Mouse (Mus musculus) ES-E14 (cell line): ENCODE data around the gene Adss.
"Not testable (repeated sequence)": the region's sequence is repeated elsewhere in the genome, so short reads cannot be mapped to it uniquely, and the experiment has no call there.

Source experiments
- CHD2 ChIP-seq: IDR thresholded peaks from 2 replicates; pipeline ENCODE4 v1.6.1; 2014; ENCODE audit warnings: mild to moderate bottlenecking, low read depth, low read length, inconsistent platforms
- ZC3H11A ChIP-seq: IDR thresholded peaks from 2 replicates; pipeline ENCODE4 v1.6.1; 2012; ENCODE audit warnings: low read depth, mild to moderate bottlenecking, inconsistent platforms, low read length, borderline replicate concordance

DNA sequence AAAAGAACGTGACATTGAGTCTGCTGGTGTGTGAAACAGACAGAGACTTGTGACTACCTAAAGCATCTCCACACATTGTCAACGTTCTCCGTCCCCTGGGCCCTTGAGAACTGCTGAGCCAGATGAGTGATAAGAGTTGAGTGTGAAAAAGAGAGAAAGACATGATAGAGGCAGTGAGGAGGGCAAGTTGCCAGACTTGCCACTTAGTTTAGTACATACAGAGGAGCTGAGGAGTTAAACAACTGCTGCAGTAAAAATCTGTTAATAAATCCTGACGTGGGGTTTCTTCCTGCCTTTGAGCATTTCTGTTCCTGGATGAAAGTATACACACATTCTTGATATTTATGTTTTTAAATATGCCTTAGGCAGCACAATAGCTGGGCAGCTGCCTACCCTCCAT, 31.5 kb upstream of the Adss start:
- not testable (repeated sequence) for TF ChIP-seq CHD2, ZC3H11A
